Mouse (Mus musculus): ENCODE data around the gene Rdh1.

DNA sequence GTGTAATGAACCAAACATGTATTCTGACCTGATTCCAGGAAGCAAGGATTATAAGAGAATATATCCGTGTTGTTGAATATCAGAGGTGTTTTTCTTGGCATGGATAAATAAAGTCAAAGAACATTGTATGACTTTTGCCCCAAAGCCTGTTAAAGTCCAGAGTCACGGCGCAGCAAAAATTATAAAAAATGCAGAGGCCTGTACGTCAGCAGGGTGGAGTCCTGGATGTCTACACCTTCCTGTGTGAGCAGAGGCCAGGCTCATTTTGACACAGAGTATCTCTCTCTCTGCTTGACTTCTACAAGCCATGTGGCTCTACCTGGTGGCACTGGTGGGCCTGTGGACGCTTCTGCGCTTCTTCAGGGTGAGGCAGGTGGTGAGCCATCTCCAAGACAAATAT, 41.4 kb downstream of the Rdh1 start, which contains the start of gene Rdh16:
- TF ChIP-seq POLR2A (IDR thresholded peaks at IDR 0.05; ENCODE audit: insufficient read depth, low read depth, low read length) (no peak), CTCF (IDR thresholded peaks at IDR 0.05) (no peak), EP300 (IDR thresholded peaks at IDR 0.05; ENCODE audit: insufficient read depth, low read depth, low read length) (no peak)

Measured in heart, adult 2 months (tissue).